Mouse (Mus musculus) limb, embryonic 14.5 days (tissue): ENCODE data around the gene Senp6. TPM values are rescaled to one million over a fixed set of nuclear protein-coding genes. Genes with fewer than 3 reads are reported as not detected.
A peak's percentile ranks its signal among the peaks of the same experiment; 100 is the strongest.
"Not testable (repeated sequence)": the region's sequence is repeated elsewhere in the genome, so short reads cannot be mapped to it uniquely, and the experiment has no call there.

Source experiments
- ATAC-seq: fragments of 200-750 bp; cut with Nextera tagmentation; 2 replicates; pipeline ENCODE4 v1.8.0; 2017; ENCODE audit warnings: low read depth, moderate number of reproducible peaks, moderate TSS enrichment; ENCODE audit not compliant: low FRiP score
- DNase-seq: peaks from one replicate; pipeline ENCODE4 v3.0.0-alpha.2; 2015; ENCODE audit warnings: low spot score
- H3K27ac ChIP-seq: fragments of 300-500 bp; sonication (generic); replicated peaks from 2 replicates; pipeline ENCODE4 v1.5.1; 2014; ENCODE audit warnings: low read depth, mild to moderate bottlenecking, low read length, moderate library complexity, mixed read lengths
- H3K27me3 ChIP-seq: fragments of 300-500 bp; sonication (generic); 2 replicates; pipeline ENCODE4 v1.6.1; 2014; ENCODE audit warnings: low read length, mixed read lengths; ENCODE audit not compliant: control insufficient read depth, insufficient read depth
- H3K36me3 ChIP-seq: fragments of 300-500 bp; sonication (generic); 2 replicates; pipeline ENCODE4 v1.6.1; 2014; ENCODE audit warnings: mild to moderate bottlenecking, low read length, moderate library complexity, mixed read lengths; ENCODE audit not compliant: control insufficient read depth, insufficient read depth
- H3K4me1 ChIP-seq: fragments of 300-500 bp; sonication (generic); 2 replicates; pipeline ENCODE4 v1.6.1; 2014; ENCODE audit warnings: antibody characterized with exemption, low read length, mixed read lengths; ENCODE audit not compliant: control insufficient read depth, insufficient read depth
- H3K4me2 ChIP-seq: fragments of 300-500 bp; sonication (generic); replicated peaks from 2 replicates; pipeline ENCODE4 v1.6.1; 2014; ENCODE audit warnings: low read depth, mild to moderate bottlenecking, low read length, moderate library complexity; ENCODE audit not compliant: severe bottlenecking
- H3K4me3 ChIP-seq: fragments of 300-500 bp; sonication (generic); replicated peaks from 2 replicates; pipeline ENCODE4 v1.5.1; 2014; ENCODE audit warnings: low read length
- H3K9ac ChIP-seq: fragments of 300-500 bp; sonication (generic); 2 replicates; pipeline ENCODE4 v1.6.1; 2014; ENCODE audit warnings: mild to moderate bottlenecking, low read depth, low read length, moderate library complexity; ENCODE audit not compliant: severe bottlenecking
- H3K9me3 ChIP-seq: fragments of 300-500 bp; sonication (generic); 2 replicates; pipeline ENCODE4 v1.6.1; 2016; ENCODE audit warnings: low read length; ENCODE audit not compliant: control insufficient read depth
- POLR2A ChIP-seq: fragments of 200-500 bp; IDR thresholded peaks from 2 replicates; pipeline ENCODE4 v1.8.0; 2012; ENCODE audit warnings: inconsistent platforms, mild to moderate bottlenecking, moderate library complexity, borderline replicate concordance; ENCODE audit not compliant: insufficient read depth, insufficient read length; ENCODE audit errors: extremely low read depth
- WGBS: fragments of 180-500 bp; shearing (Covaris S2); extraction: QIAGEN DNeasy Blood & Tissue Kit; methylation state at CpG from one replicate; pipeline ENCODE4 v1.1.7; 2014; 5-methylcytosine and 5-hydroxymethylcytosine counted together
- polyA plus RNA-seq, 2 experiments: library from polyadenylated mRNA; depleted of rRNA in 1 of 2; stranded (reverse) in 1 of 2; unstranded in 1 of 2; fragments of >200 nt; fragmentation: Nextera tagmentation in 1 of 2; extraction: Ambion mirVana in 1 of 2; gene quantifications; 2 replicates each; pipeline versions ENCODE4 v1.2.1 to v1.2.3; 2012 to 2014

Senp6 gene
- polyA plus RNA-seq (2012; rRNA removed) (49.9 and 80.8 TPM in 2 replicates), polyA plus RNA-seq (2014; fragmentation: Nextera tagmentation; extraction: Ambion mirVana) (72.9 and 77.4 TPM in 2 replicates)

GRCm38 (mm10) chr9:80066367-80067220, at the start of gene Senp6:
Gene Senp6, plus strand, starts transcription at chr9:80066903.
- peak within 1 kb of the TSS; percentile 100 for H3K9ac ChIP-seq
- H3K27me3 ChIP-seq: no peaks in the 10 kb centered on the region
- TF ChIP-seq POLR2A: peak; percentile 38; the same call in 1 of the 2 replicates
- peak; percentile 69 for DNase-seq
- no peaks in the 10 kb centered on the region for H3K36me3 ChIP-seq
- peak within 1 kb of the TSS; percentile 100 for H3K27ac ChIP-seq
- WGBS: under 1% methylated on average over 39 of the region's 74 CpGs
- peaks cover 7% of the 10 kb centered on the region; the same call in 1 of the 2 replicates for H3K4me1 ChIP-seq
- H3K4me2 ChIP-seq: peak within 1 kb of the TSS; percentile 50
- peak; percentile 85 for ATAC-seq
- peak within 1 kb of the TSS; percentile 91 for H3K4me3 ChIP-seq
- 0 out of 2 replicates have a peak, but pooled peaks cover 4% of the 10 kb centered on the region for H3K9me3 ChIP-seq

GRCm38 (mm10) chr9:80020429-80020828, 46.3 kb upstream of the Senp6 start:
- no peak overlapping the region for H3K27ac ChIP-seq
- H3K4me3 ChIP-seq: no peak overlapping the region
- TF ChIP-seq POLR2A: no peak
- no peak for ATAC-seq
- no peak overlapping the region for H3K9ac ChIP-seq
- DNase-seq: no peak
- no peaks in the 10 kb centered on the region for H3K36me3 ChIP-seq
- no peak overlapping the region for H3K4me2 ChIP-seq
- no peaks in the 10 kb centered on the region for H3K4me1 ChIP-seq
- H3K27me3 ChIP-seq: no peaks in the 10 kb centered on the region
- H3K9me3 ChIP-seq: no peaks in the 10 kb centered on the region
- 39% methylated on average over 3 of the region's 3 CpGs for WGBS

- WGBS: 53% methylated on average over 1 of the region's 1 CpGs
- no peak overlapping the region for H3K4me2 ChIP-seq
- no peak for DNase-seq
- ATAC-seq: no peak
- H3K36me3 ChIP-seq: no peaks in the 10 kb centered on the region
- no peak for TF ChIP-seq POLR2A
- no peaks in the 10 kb centered on the region for H3K4me1 ChIP-seq
- no peaks in the 10 kb centered on the region for H3K9me3 ChIP-seq
- H3K9ac ChIP-seq: no peak overlapping the region
- H3K4me3 ChIP-seq: no peak overlapping the region
- H3K27me3 ChIP-seq: no peaks in the 10 kb centered on the region
- H3K27ac ChIP-seq: no peak overlapping the region
These were observed 45.1 kb upstream of the Senp6 start for GRCm38 (mm10) chr9:80021648-80022047.

- no peak for ATAC-seq
These were observed 43.9 kb upstream of the Senp6 start for GRCm38 (mm10) chr9:80022821-80023220.

GRCm38 (mm10) chr9:80025347-80025746, 41.4 kb upstream of the Senp6 start:
- not testable (repeated sequence) for H3K4me1 ChIP-seq, H3K9ac ChIP-seq, H3K27me3 ChIP-seq, DNase-seq, H3K4me2 ChIP-seq, H3K27ac ChIP-seq, H3K9me3 ChIP-seq, ATAC-seq, H3K4me3 ChIP-seq, H3K36me3 ChIP-seq
- 92% methylated on average over 5 of the region's 5 CpGs for WGBS

More at GRCm38 (mm10) chr9:80022821-80023220, 43.9 kb upstream of the Senp6 start:
- Histone ChIP-seq H3K9ac (no peak overlapping the region), H3K9me3 (no peaks in the 10 kb centered on the region), H3K27ac (no peak overlapping the region), H3K36me3 (no peaks in the 10 kb centered on the region), H3K4me2 (no peak overlapping the region), H3K4me3 (no peak overlapping the region), H3K27me3 (no peaks in the 10 kb centered on the region), H3K4me1 (no peaks in the 10 kb centered on the region)
- DNase-seq: no peak
- WGBS: 62% methylated on average over 8 of the region's 8 CpGs
- TF ChIP-seq POLR2A: no peak
